Mouse (Mus musculus): Measurements from ENCODE around the gene Tada2a. TPM values are rescaled to one million over a fixed set of nuclear protein-coding genes. Genes with fewer than 3 reads are reported as not detected.

The Tada2a gene
- polyA plus RNA-seq, 1 experiment, result 33.0 TPM

- TF ChIP-seq POLR2A (IDR thresholded peaks at IDR 0.05; ENCODE audit: low read depth, low read length) (no peak), CTCF (IDR thresholded peaks at IDR 0.05; ENCODE audit: borderline replicate concordance, insufficient read depth, low read length) (no peak)
These were observed 21.5 kb upstream of the Tada2a start for GRCm38 (mm10) chr11:84150884-84151283.

GRCm38 (mm10) chr11:84146081-84146480 is 16.7 kb upstream of the Tada2a start:
- H3K27ac ChIP-seq (ENCODE audit: insufficient read depth, low read length), result no peak overlapping the region
- H3K4me3 ChIP-seq (ENCODE audit: insufficient read depth, low read length), result no peak overlapping the region
- no peaks in the 10 kb centered on the region for H3K4me1 ChIP-seq (ENCODE audit: control insufficient read depth, insufficient read depth, low read length)
- TF ChIP-seq POLR2A (IDR thresholded peaks at IDR 0.05; ENCODE audit: low read depth, low read length) (no peak), CTCF (IDR thresholded peaks at IDR 0.05; ENCODE audit: borderline replicate concordance, insufficient read depth, low read length) (no peak)

More at GRCm38 (mm10) chr11:84150884-84151283, 21.5 kb upstream of the Tada2a start:
- no peak overlapping the region for H3K27ac ChIP-seq (ENCODE audit: insufficient read depth, low read length)
- H3K4me3 ChIP-seq (ENCODE audit: insufficient read depth, low read length), result no peak overlapping the region
- H3K4me1 ChIP-seq (ENCODE audit: control insufficient read depth, insufficient read depth, low read length), result no peaks in the 10 kb centered on the region

- no peaks in the 10 kb centered on the region for H3K4me1 ChIP-seq (ENCODE audit: control insufficient read depth, insufficient read depth, low read length)
- TF ChIP-seq CTCF (IDR thresholded peaks at IDR 0.05; ENCODE audit: borderline replicate concordance, insufficient read depth, low read length) (no peak), POLR2A (IDR thresholded peaks at IDR 0.05; ENCODE audit: low read depth, low read length) (no peak)
- no peak overlapping the region for H3K4me3 ChIP-seq (ENCODE audit: insufficient read depth, low read length)
- no peak overlapping the region for H3K27ac ChIP-seq (ENCODE audit: insufficient read depth, low read length)
These were observed 15.9 kb upstream of the Tada2a start for GRCm38 (mm10) chr11:84145201-84145798.

GRCm38 (mm10) chr11:84141752-84142151 is 12.4 kb upstream of the Tada2a start:
- H3K4me3 ChIP-seq (ENCODE audit: insufficient read depth, low read length), result no peak overlapping the region
- no peaks in the 10 kb centered on the region for H3K4me1 ChIP-seq (ENCODE audit: control insufficient read depth, insufficient read depth, low read length)
- TF ChIP-seq CTCF (IDR thresholded peaks at IDR 0.05; ENCODE audit: borderline replicate concordance, insufficient read depth, low read length) (no peak), POLR2A (IDR thresholded peaks at IDR 0.05; ENCODE audit: low read depth, low read length) (no peak)
- no peak overlapping the region for H3K27ac ChIP-seq (ENCODE audit: insufficient read depth, low read length)

GRCm38 (mm10) chr11:84136453-84136852 is 7.1 kb upstream of the Tada2a start:
- TF ChIP-seq CTCF (IDR thresholded peaks at IDR 0.05; ENCODE audit: borderline replicate concordance, insufficient read depth, low read length), result no peak
- TF ChIP-seq POLR2A (IDR thresholded peaks at IDR 0.05; ENCODE audit: low read depth, low read length), result no peak
- no peak overlapping the region for H3K4me3 ChIP-seq (ENCODE audit: insufficient read depth, low read length)
- no peak overlapping the region for H3K27ac ChIP-seq (ENCODE audit: insufficient read depth, low read length)
- no peaks in the 10 kb centered on the region for H3K4me1 ChIP-seq (ENCODE audit: control insufficient read depth, insufficient read depth, low read length)

- Histone ChIP-seq H3K4me1 (ENCODE audit: control insufficient read depth, insufficient read depth, low read length) (no peaks in the 10 kb centered on the region), H3K27ac (ENCODE audit: insufficient read depth, low read length) (no peak overlapping the region), H3K4me3 (ENCODE audit: insufficient read depth, low read length) (no peak overlapping the region)
- TF ChIP-seq POLR2A (IDR thresholded peaks at IDR 0.05; ENCODE audit: low read depth, low read length) (no peak), CTCF (IDR thresholded peaks at IDR 0.05; ENCODE audit: borderline replicate concordance, insufficient read depth, low read length) (no peak)
These were observed 5.0 kb upstream of the Tada2a start for GRCm38 (mm10) chr11:84134331-84134860.

- Histone ChIP-seq H3K4me1 (ENCODE audit: control insufficient read depth, insufficient read depth, low read length) (no peaks in the 10 kb centered on the region), H3K4me3 (ENCODE audit: insufficient read depth, low read length) (peak overlapping the region; percentile 64), H3K27ac (ENCODE audit: insufficient read depth, low read length) (no peak overlapping the region)
- no peak for TF ChIP-seq POLR2A (IDR thresholded peaks at IDR 0.05; ENCODE audit: low read depth, low read length)
- no peak for TF ChIP-seq CTCF (IDR thresholded peaks at IDR 0.05; ENCODE audit: borderline replicate concordance, insufficient read depth, low read length)
These were observed 392 bp upstream of the Tada2a start for GRCm38 (mm10) chr11:84129799-84130185.

- H3K27ac ChIP-seq (ENCODE audit: insufficient read depth, low read length), result no peak overlapping the region
- H3K4me1 ChIP-seq (ENCODE audit: control insufficient read depth, insufficient read depth, low read length), result no peaks in the 10 kb centered on the region
- H3K4me3 ChIP-seq (ENCODE audit: insufficient read depth, low read length), result no peak overlapping the region
- no peak for TF ChIP-seq CTCF (IDR thresholded peaks at IDR 0.05; ENCODE audit: borderline replicate concordance, insufficient read depth, low read length)
- no peak for TF ChIP-seq POLR2A (IDR thresholded peaks at IDR 0.05; ENCODE audit: low read depth, low read length)
These were observed 1.4 kb downstream of the Tada2a start for GRCm38 (mm10) chr11:84127977-84128376.

GRCm38 (mm10) chr11:84121051-84121956 is 8.1 kb downstream of the Tada2a start:
- Histone ChIP-seq H3K27ac (ENCODE audit: insufficient read depth, low read length) (no peak overlapping the region), H3K4me3 (ENCODE audit: insufficient read depth, low read length) (no peak overlapping the region), H3K4me1 (ENCODE audit: control insufficient read depth, insufficient read depth, low read length) (no peaks in the 10 kb centered on the region)
- TF ChIP-seq CTCF (IDR thresholded peaks at IDR 0.05; ENCODE audit: borderline replicate concordance, insufficient read depth, low read length) (no peak), POLR2A (IDR thresholded peaks at IDR 0.05; ENCODE audit: low read depth, low read length) (no peak)

GRCm38 (mm10) chr11:84117431-84117830 is 12.0 kb downstream of the Tada2a start:
- Histone ChIP-seq H3K4me1 (ENCODE audit: control insufficient read depth, insufficient read depth, low read length) (no peaks in the 10 kb centered on the region), H3K4me3 (ENCODE audit: insufficient read depth, low read length) (no peak overlapping the region), H3K27ac (ENCODE audit: insufficient read depth, low read length) (no peak overlapping the region)
- TF ChIP-seq POLR2A (IDR thresholded peaks at IDR 0.05; ENCODE audit: low read depth, low read length) (no peak), CTCF (IDR thresholded peaks at IDR 0.05; ENCODE audit: borderline replicate concordance, insufficient read depth, low read length) (no peak)

Data from embryonic fibroblast, embryonic 13.5 days (primary cell).